Mouse (Mus musculus) ES-E14 (cell line): ENCODE data around the gene Mief1. TPM values are rescaled to one million over a fixed set of nuclear protein-coding genes. Genes with fewer than 3 reads are reported as not detected.

Experiments
- DNase-seq: peaks from one replicate; pipeline ENCODE4 v3.0.0-alpha.2; 2013; ENCODE audit warnings: low read depth, low spot score
- H3K27ac ChIP-seq: 2 replicates; pipeline ENCODE4 v1.5.1; 2012; ENCODE audit warnings: low read depth, mild to moderate bottlenecking, low read length, moderate library complexity, mixed read lengths; ENCODE audit not compliant: poor library complexity, insufficient read depth, severe bottlenecking
- H3K36me3 ChIP-seq: 2 replicates; pipeline ENCODE4 v1.6.1; 2012; ENCODE audit warnings: mild to moderate bottlenecking, low read length, moderate library complexity, mixed read lengths; ENCODE audit not compliant: control insufficient read depth, poor library complexity, insufficient read depth, severe bottlenecking
- H3K4me1 ChIP-seq, 2 experiments: fragments of 150-350 bp in 1 of 2; sonication (generic) in 1 of 2; 2 replicates each; pipeline ENCODE4 v1.6.1; 2012; ENCODE audit warnings: low read length in 2 of 2, mild to moderate bottlenecking in 1 of 2, mixed read lengths in 1 of 2; ENCODE audit not compliant: control insufficient read depth in 2 of 2, insufficient read depth in 2 of 2, poor library complexity in 1 of 2
- H3K4me3 ChIP-seq, 2 experiments: fragments of 150-350 bp in 1 of 2; sonication (generic) in 1 of 2; 2 replicates each; pipeline ENCODE4 v1.5.1; 2012; ENCODE audit warnings: low read length in 2 of 2, low read depth in 1 of 2, mild to moderate bottlenecking in 1 of 2, mixed read lengths in 1 of 2; ENCODE audit not compliant: insufficient read depth in 1 of 2, poor library complexity in 1 of 2, severe bottlenecking in 1 of 2
- H3K9ac ChIP-seq: 2 replicates; pipeline ENCODE4 v1.6.1; 2012; ENCODE audit warnings: low read depth, mild to moderate bottlenecking, low read length, mixed read lengths; ENCODE audit not compliant: poor library complexity, insufficient read depth, severe bottlenecking
- H3K9me3 ChIP-seq: fragments of 150-350 bp; sonication (generic); 2 replicates; pipeline ENCODE4 v1.6.1; 2012; ENCODE audit warnings: low read depth, mild to moderate bottlenecking, low read length; ENCODE audit not compliant: control insufficient read depth, insufficient read depth
- CHD2 ChIP-seq: IDR thresholded peaks from 2 replicates; pipeline ENCODE4 v1.6.1; 2014; ENCODE audit warnings: mild to moderate bottlenecking, low read depth, low read length, inconsistent platforms
- HCFC1 ChIP-seq: IDR thresholded peaks from 2 replicates; pipeline ENCODE4 v1.6.1; 2012; ENCODE audit warnings: low read length, inconsistent platforms, borderline replicate concordance; ENCODE audit not compliant: insufficient read depth
- MAFK ChIP-seq: IDR thresholded peaks from 2 replicates; pipeline ENCODE4 v1.6.1; 2014; ENCODE audit warnings: mild to moderate bottlenecking, low read depth, low read length, inconsistent platforms; ENCODE audit not compliant: insufficient read depth
- ZC3H11A ChIP-seq: IDR thresholded peaks from 2 replicates; pipeline ENCODE4 v1.6.1; 2012; ENCODE audit warnings: low read depth, mild to moderate bottlenecking, inconsistent platforms, low read length, borderline replicate concordance
- ZNF384 ChIP-seq: IDR thresholded peaks from 2 replicates; pipeline ENCODE4 v1.6.1; 2012; ENCODE audit warnings: low read depth, low read length, inconsistent platforms
- in situ Hi-C, 2 experiments: fragments of 600-800 bp; cut with MboI; formaldehyde crosslinking; loops; one replicate each; pipeline ENCODE4 v1.15.1; 2025; ENCODE audit warnings: low sequenced_read_pairs in 2 of 2, inconsistent platforms in 1 of 2; ENCODE audit not compliant: unreplicated experiment in 2 of 2
- total RNA-seq: library from RNA; depleted of rRNA; stranded (reverse); fragments of 300-350 nt; gene quantifications from 2 replicates; pipeline ENCODE4 v1.2.3, GENCODE M21; 2012

The Mief1 gene
- total RNA-seq, 1 experiment = 57.7 TPM

GRCm38 (mm10) chr15:80217476-80217875, 16.3 kb upstream of the Mief1 start:
- DNase-seq = no peak
- H3K4me1 ChIP-seq = peaks cover 2 to 9% of the 10 kb centered on the region in 2 experiments; a peak in 1 of 4 replicates
- no peak overlapping the region for H3K27ac ChIP-seq
- no peak overlapping the region for H3K4me3 ChIP-seq
- H3K9ac ChIP-seq = no peak overlapping the region
- H3K9me3 ChIP-seq = no peaks in the 10 kb centered on the region
- TF ChIP-seq HCFC1 (no peak), ZNF384 (no peak), ZC3H11A (no peak), CHD2 (no peak), MAFK (no peak)
- no peaks in the 10 kb centered on the region for H3K36me3 ChIP-seq
- in situ Hi-C loops = no loop called here

GRCm38 (mm10) chr15:80219211-80219610, 14.6 kb upstream of the Mief1 start:
- Histone ChIP-seq H3K27ac (peak overlapping the region; percentile 93), H3K4me1 (peaks cover 2 to 9% of the 10 kb centered on the region in 2 experiments; a peak in 1 of 4 replicates), H3K36me3 (no peaks in the 10 kb centered on the region), H3K4me3 (peak overlapping the region; percentile 34 to 49), H3K9me3 (no peaks in the 10 kb centered on the region), H3K9ac (peak overlapping the region; percentile 67)
- TF ChIP-seq HCFC1 (no peak), MAFK (peak; percentile 60)
- in situ Hi-C loops = no loop called here
- DNase-seq = no peak

- in situ Hi-C loops = loop anchor here in 1 of 2 experiments (10.0 kb wide), 1 partner anchor 105 kb away; no protein-coding TSS in a partner anchor
Measured at GRCm38 (mm10) chr15:80219705-80220657, 13.8 kb upstream of the Mief1 start.

GRCm38 (mm10) chr15:80221031-80221430, 12.8 kb upstream of the Mief1 start:
- H3K4me3 ChIP-seq = no peak overlapping the region
- no peak overlapping the region for H3K9ac ChIP-seq
- DNase-seq = no peak
- no peaks in the 10 kb centered on the region for H3K36me3 ChIP-seq
- H3K9me3 ChIP-seq = no peaks in the 10 kb centered on the region
- peaks cover 3 to 7% of the 10 kb centered on the region in 2 experiments; a peak in 1 of 4 replicates for H3K4me1 ChIP-seq
- in situ Hi-C loops = loop anchor here in 1 of 2 experiments (10.0 kb wide), 1 partner anchor 106 kb away; no protein-coding TSS in a partner anchor
- H3K27ac ChIP-seq = peak overlapping the region; percentile 35; the same call in 1 of the 2 replicates
- TF ChIP-seq MAFK (no peak), CHD2 (no peak), ZNF384 (no peak), ZC3H11A (no peak), HCFC1 (no peak)

More at GRCm38 (mm10) chr15:80219705-80220657, 13.8 kb upstream of the Mief1 start:
- no peaks in the 10 kb centered on the region for H3K36me3 ChIP-seq
- peak overlapping the region; percentile 67 for H3K9ac ChIP-seq
- TF ChIP-seq ZNF384 (no peak), ZC3H11A (no peak), MAFK (no peak), HCFC1 (no peak), CHD2 (no peak)
- no peaks in the 10 kb centered on the region for H3K9me3 ChIP-seq
- H3K27ac ChIP-seq = peak overlapping the region; percentile 93
- H3K4me3 ChIP-seq = peak overlapping the region; percentile 34 to 49
- no peak for DNase-seq
- peaks cover 4 to 9% of the 10 kb centered on the region in 2 experiments; a peak in 1 of 4 replicates for H3K4me1 ChIP-seq
